ENCODE assay signal across 8 mouse cellular contexts in the genomic region with DNA sequence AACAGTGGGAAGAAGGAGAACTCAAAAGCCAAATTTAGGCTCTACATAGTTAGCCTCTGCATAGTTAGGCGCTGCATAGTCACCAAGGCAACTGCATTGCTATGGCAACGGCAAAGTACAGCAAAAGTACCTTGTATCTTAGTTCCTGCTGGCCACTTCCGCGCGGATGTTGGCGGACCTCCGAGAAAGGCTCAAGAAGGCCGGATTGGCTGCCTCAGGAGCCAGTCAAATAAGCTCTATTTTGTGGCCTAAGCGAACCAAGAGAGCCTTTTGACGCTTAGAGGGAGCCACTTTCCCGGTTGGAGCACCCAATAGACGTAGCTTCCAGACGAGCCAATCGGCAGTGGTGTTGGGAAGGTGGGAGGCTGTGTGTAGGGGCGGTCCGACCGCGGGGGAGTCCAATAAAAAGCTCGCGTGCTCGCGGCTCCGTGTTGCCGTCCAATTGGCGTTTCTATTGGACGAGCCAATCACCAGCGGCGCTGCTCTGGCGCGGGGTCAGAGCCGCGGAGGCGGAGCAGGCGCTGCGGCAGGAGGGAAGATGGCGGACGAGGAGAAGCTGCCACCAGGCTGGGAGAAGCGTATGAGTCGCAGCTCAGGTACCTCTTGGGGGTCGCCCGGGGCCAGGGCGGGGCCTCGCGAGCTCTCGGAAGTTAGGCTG. TPM values are rescaled to one million over a fixed set of nuclear protein-coding genes. Genes with fewer than 3 reads are reported as not detected.
DNase-seq lines count a peak whose midpoint lies in the region; ATAC-seq lines count a peak whose summit lies in the region.

A gene (plus strand): TSS at position 494 of the 658 bp plus-strand sequence.

- DNase-seq in R1 (ENCODE audit: low read depth, low spot score), result peak; percentile 100
- DNase-seq in cerebellum, postnatal 25 days, result peak; percentile 97 to 98
- DNase-seq in frontal cortex, postnatal 25 days (ENCODE audit: low spot score in 2 of 2), result peak; percentile 98 to 99
- peak; percentile 97 for DNase-seq in hindbrain, embryonic 14.5 days (ENCODE audit: low spot score)
- DNase-seq in layer of hippocampus, postnatal 36 days, result peak; percentile 99
- peak; percentile 100 for DNase-seq in lung, postnatal 36 days
- peak; percentile 100 for DNase-seq in retina, postnatal 1 day
- DNase-seq in urinary bladder, adult 18-20 months (ENCODE audit: low spot score in 2 of 2), result peak; percentile 94 to 98

- no peaks in the 10 kb centered on the region for H3K9me3 ChIP-seq in hindbrain, embryonic 14.5 days (ENCODE audit: control insufficient read depth, low read length)

- H3K27ac ChIP-seq in hindbrain, embryonic 14.5 days, result peak within 1 kb of the TSS; percentile 69

- peak within 1 kb of the TSS; percentile 76 for H3K4me2 ChIP-seq in hindbrain, embryonic 14.5 days (replicated peaks)

- H3K4me1 ChIP-seq in hindbrain, embryonic 14.5 days (replicated peaks; ENCODE audit: control insufficient read depth, insufficient read depth, low read length), result peaks cover 21% of the 10 kb centered on the region

- peak within 1 kb of the TSS; percentile 97 for H3K4me3 ChIP-seq in hindbrain, embryonic 14.5 days (replicated peaks; ENCODE audit: low read length)

- H3K9ac ChIP-seq in hindbrain, embryonic 14.5 days, result peak within 1 kb of the TSS; percentile 87

- WGBS in hindbrain, embryonic 14.5 days, result under 1% methylated on average over 45 of the region's 45 CpGs

- no peaks in the 10 kb centered on the region for H3K27me3 ChIP-seq in hindbrain, embryonic 14.5 days (ENCODE audit: control insufficient read depth, insufficient read depth, low read length)

- peaks cover 46% of the 10 kb centered on the region for H3K36me3 ChIP-seq in hindbrain, embryonic 14.5 days (replicated peaks; ENCODE audit: control insufficient read depth, insufficient read depth)

- ATAC-seq in hindbrain, embryonic 14.5 days (ENCODE audit: low FRiP score), result peak; percentile 99

RNA-seq across cellular contexts. Expression of the gene that starts here (rescaled TPM):
- polyA plus RNA-seq in hindbrain, embryonic 14.5 days (2014; fragmentation: Nextera tagmentation; extraction: Ambion mirVana), result 64.5 and 64.6 TPM in 2 replicates
- 10 to 100 TPM; 35.1 to 35.4 TPM for total RNA-seq in layer of hippocampus, postnatal 36 days (2021)

Comparison
In these comparisons a context has a peak if more than half of its experiments do, and no peak if none do; other contexts are left out.
1. Peak in every context shown above with its lines: DNase-seq, ATAC-seq, H3K4me3 ChIP-seq and H3K27ac ChIP-seq.